Mouse (Mus musculus) frontal cortex, adult 2 months (tissue): ENCODE measurements around the gene Gabbr2. TPM values are rescaled to one million over a fixed set of nuclear protein-coding genes. Genes with fewer than 3 reads are reported as not detected.
A peak's percentile ranks its signal among the peaks of the same experiment; 100 is the strongest.

ENCODE experiments used
- DNase-seq, 2 experiments: peaks; one replicate each; pipeline ENCODE4 v3.0.0; 2022; ENCODE audit warnings: low spot score in 1 of 2; ENCODE audit errors: extremely low spot score in 1 of 2
- polyA plus RNA-seq: library from polyadenylated mRNA; depleted of rRNA; stranded (reverse); fragments of >200 nt; gene quantifications from 2 replicates; pipeline ENCODE4 v1.2.3, GENCODE M21; 2012

Gabbr2 gene
- polyA plus RNA-seq, 1 experiment, result 95.3 TPM

DNA sequence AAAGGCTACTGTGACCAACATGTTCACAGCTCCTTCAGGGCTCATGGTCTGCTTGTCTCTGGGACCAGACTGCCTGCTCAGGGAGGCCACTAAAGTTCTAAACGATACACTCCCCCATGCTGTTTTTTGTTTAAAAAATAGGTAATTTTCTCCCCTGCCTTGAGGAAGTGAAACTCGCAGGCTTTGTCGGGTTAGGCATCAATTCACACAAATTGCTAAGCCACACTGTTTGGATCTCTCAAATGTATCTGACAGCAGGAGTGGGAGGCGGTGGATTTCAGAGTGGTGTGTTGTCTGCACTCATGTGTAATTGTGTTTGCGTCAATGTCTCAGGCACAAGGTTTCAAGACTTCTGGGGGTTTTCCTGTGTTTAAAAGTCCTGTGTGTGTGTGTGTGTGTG lies 215.7 kb downstream of the Gabbr2 start:
- peak in 1 of 2 experiments; percentile 55 for DNase-seq

DNA sequence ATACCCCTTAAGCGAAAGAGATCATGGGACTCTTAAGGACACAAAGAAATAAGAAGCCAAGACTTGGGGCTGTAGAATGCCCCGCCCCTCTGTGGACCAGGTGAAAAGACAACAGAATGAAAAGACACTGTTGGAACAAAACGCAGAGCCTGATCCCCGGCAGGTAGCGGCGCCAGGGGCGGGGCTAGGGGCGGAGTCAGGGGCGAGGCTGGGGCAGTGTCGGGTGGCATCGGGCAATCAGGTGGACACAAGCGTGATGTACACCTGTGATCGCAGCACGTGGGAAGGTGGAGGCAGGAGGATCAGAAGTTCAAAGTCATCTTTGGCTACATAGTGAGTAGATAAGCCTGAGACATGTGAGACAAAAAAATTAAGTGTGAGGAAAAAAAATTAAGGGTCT lies 217.0 kb downstream of the Gabbr2 start:
- no peak for DNase-seq

DNA sequence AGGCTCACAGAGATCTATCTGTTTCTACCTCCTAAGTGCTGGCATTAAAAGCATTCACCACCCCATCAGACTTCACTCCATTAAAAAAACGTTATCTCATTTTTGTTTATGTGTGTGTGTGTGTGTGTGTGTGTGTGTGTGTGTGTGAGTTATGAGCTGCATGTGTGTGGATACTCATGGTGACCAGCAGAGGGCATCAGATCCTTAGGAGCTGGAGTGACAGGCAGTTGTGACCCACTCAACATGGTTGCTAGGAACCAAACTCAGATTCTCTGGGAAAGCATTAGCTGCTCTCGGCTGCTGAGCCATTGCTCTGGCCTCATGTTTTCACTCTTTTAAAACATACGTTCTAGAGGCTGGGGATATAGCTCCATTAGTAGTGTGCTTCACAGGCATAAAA lies 218.4 kb downstream of the Gabbr2 start:
- DNase-seq, result no peak

DNA sequence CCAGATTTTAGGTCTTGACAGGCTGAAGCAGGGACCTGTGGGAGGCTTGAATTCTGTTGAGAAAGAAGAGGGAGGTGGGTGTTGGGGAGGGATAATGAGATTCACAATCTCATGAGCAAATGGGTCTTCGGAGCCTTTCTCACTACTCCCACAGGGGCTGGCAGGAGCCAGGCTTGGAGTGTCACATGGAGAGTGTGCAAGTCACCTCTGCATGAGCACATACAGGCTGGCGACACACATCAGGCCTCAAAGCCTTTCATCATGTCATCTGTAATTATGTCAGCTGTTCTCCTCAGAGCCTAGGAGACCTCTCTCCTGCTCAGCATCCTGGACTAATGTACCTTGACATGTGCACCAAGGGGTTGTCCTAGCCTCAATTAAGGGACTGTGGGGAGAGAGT lies 219.1 kb downstream of the Gabbr2 start:
- peak; percentile 56 to 75 for DNase-seq

DNA sequence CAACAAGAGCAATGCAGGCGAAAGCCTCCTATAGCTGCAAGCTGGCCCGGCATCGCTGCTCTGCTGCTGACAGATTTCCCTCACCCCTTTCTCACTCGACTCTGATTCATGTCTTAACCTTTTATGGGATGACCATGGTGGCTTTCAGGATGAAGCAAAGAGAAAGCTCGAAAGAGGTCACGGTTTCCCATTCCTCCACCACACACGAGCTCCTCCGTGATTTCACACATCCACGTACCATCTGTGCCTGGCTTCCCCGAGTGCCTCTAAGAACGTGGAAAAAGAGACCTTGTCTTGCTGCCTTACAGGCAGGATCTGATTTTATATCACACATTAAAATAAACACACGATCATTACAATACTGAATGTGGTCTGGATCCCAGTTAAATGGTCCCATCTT lies 220.6 kb downstream of the Gabbr2 start:
- DNase-seq, result peak; percentile 67 to 87

DNA sequence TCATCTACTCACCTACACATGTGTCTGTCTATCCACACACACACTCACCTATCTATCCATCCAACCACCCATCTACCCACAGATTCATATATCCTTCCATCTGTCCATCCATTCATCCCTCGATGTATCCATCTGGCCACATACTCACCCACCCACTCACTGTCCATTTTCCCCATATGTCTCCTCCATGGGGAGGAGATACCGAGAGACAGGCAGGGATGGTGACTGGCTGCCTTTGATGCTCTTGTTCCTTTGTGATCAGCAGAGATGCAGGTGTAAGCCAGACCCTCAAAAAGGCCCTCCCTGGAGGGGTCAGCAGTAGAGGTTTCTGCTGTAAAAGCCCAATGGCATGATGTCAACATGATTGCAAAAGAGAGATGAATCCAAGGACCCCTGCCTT lies 221.0 kb downstream of the Gabbr2 start:
- peak; percentile 36 to 61 for DNase-seq

DNA sequence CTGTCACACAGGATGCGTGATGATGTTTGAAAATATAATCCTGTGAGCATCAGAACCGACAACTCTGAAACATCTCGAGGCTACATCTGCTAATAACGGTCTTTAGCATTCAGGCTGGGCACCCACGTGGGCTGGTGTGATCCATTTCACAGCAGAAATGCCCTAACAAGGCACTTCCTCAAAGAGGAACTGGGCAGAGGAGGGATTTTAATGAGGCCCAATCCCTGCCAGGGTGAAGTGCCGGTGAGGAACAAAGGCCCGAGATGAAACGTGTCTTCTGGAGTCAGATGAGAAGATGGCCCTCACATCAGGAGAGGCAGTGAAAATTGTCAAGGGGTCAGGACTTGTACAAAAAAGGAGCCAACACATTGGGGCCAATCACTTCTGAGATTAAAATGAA lies 221.6 kb downstream of the Gabbr2 start:
- no peak for DNase-seq

DNA sequence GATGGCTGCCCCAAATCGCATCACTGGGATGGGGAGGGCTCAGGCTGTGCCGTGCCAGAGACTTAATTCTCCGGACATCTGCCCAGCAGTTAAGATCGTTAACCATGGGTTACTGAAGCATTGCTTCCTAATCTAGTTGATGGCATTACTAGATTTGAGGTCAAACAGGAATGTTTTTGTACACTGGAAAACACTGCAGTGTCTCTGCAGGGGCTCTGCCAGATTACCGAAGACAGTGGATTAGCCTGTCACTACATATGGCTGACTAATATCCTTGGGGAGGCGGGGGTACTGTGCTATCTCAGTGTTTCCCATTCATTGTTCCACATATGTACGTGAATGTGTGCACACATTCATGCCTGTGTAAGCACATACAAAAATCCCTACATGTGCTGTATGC lies 225.3 kb downstream of the Gabbr2 start:
- no peak for DNase-seq

DNA sequence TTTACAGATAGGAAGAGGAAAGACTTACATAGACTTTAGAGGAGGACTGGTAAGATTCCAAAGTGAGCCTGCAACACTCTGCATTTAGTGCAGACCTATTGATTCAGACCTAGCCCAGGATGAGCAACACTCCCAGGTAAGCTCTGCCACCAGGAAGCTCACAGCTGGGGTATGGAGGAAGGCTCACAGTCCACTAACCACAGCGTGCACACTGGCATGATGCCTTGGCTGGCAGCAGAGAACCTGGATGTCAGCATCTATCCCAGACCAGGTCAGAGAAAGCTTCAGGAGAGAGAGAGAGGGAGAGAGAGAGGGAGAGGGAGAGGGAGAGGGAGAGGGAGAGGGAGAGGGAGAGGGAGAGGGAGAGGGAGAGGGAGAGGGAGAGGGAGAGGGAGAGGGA lies 231.8 kb downstream of the Gabbr2 start:
- no peak for DNase-seq

DNA sequence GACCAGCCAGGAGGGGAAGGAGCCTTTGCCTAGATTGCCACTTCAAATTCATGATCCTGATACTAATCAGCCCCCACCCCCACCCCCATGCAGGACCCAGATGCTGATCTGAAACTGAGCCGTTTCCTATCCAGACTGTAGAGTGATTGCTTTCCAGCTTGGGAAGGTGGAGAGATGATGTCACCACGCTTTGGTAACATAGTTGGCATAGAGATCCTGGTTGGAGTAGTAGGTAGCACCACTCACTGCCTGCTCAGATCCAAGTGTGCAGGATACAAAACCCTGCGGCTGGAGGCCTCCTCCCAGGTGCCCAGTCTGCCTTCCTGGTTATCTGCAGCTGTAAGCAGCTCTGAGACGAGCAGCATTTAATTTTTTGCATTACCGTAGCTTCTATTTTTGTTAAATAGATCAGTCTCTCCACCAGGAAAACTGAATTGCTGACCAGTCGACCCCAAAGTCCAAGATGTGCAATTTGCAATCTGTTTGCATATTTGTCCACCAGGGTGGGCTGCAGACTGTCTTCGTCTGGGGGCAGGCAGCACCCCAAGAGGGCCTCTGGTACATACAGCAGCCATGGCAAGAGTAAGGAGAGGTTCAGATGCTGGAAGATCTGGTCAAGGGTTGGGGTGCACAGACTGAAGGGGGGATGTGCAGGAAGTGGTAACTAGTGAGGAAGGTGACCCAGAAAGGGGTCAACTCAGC lies 233.2 kb downstream of the Gabbr2 start:
- no peak for DNase-seq

DNA sequence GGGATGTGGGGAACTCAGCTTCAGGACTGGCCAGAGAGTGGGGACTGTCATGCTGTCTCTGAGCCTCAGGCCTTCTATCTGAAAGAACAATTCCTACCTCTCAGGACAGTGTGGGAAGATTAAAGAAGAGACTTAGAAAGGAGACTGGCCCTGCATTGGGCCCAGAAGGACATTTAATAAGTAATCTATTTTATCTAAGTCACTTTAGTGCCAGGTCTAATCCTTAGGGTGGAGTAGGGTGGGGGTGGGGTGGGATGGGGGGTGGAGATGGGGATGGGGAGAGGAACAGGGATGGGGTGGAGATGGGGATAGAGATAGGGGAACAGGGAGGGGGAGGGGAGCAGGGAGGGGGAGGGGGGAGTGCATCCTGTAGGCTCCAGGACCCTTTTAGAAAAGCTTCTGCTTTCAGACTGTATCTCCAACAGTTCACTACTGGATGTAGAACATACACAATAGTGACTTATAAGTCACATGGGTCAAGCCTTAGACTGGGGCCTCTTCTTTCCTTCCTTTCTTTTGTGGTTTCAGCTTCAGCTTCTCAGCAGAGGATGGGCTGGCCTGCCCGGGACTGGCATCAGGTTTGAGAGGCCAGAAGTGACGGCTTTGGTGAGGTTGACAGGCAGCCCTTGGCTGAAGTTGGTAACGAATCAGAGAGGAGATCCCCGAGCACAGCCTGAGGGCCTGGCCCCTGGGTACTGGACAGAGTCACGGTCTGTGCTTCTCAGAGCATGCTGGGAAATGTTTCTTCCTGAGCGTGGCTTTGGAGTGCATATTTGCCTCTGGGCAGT lies 237.1 kb downstream of the Gabbr2 start:
- DNase-seq, result no peak

DNA sequence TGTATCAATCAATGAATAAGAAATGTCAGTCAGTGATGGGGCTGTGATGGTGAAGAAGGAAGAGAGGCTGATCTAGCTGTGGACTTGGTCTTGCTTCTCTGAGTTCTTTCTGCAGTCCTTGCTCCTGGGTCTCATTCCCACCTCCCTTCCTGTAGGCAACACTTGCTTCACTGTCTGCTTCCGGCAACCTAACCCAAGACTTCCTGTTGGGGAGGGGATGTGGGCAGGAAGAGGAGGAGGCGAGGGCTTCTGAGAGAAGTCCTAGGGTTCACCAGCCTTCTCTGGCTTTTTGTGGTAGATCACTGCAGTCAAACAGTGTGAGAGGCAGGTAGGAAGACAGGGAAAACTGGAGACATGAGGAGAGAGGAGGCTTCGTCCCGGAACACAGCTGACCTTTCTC lies 239.4 kb downstream of the Gabbr2 start:
- DNase-seq, result no peak

DNA sequence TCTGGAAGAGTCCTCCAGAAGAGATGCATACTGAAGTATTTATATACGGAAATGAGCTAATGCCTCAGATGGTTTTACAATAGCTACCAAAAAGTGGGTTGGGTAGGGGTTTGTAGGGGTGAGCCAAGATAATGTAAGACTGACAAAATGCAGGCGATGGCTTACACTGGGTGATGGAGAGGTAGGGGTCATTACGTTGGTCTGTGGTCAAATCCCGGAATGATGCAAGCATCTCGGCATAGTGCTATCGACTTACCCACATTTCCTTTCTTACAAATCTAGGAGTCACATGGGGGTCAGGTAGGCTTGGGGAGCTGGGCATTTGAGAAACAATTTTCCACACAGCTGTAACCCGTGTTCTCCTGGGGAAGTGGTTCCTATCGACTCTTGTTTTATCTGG lies 242.7 kb downstream of the Gabbr2 start:
- DNase-seq, result no peak

DNA sequence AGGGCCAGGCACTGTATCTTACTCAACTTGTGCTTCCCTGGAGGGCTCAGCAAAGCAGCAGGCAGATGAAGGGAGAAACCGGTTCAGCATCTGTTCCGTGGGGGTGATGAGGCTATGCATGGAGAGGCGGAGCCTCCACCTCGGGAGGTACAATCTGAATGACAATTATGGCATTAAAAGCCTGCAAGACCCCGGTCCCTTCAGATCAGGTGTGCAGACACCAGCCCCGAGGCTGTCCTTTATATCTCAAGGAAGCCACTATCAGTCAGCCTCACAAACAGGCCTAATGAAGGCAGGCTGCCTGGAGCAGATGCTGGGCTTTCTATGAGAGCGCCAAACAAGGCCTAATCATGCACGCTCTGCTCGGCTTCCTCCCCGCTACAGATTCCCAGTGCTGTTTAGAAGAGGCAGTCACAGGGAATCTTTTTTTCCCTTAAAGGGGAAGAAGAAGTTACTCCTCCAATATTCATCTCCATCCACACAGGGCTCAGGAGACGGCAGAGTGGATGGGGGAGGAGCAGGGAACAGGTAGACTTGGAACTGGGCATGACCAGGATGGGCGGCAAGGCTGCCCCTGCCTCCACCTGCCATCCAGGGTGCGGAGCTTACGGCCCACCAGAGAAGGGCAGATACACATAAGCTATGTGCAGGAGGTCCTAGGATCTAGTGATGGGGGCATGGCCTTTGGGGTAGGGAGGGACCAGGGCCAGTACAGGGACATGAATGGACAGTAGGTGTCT lies 244.5 kb downstream of the Gabbr2 start:
- DNase-seq, result peak in 1 of 2 experiments; percentile 62

DNA sequence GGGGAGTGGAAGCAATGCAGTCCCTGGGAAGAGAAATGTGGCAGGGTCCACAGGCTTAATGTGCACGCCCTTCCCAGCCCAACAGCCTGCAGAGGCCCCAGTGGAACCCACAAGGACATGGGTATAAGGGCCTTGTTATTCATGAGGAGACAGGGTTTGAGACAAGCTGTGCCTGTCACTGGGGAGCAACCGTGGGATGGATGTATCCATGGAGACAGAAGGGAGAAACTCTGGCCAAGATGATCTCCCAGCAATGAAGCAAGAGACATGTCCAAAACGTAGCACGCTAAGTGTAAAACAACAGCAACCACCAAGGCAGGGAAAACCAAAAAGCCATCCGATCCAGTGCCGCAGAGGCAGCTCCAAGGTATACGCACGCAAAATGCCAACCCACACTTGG lies 246.1 kb downstream of the Gabbr2 start:
- DNase-seq, result no peak

DNA sequence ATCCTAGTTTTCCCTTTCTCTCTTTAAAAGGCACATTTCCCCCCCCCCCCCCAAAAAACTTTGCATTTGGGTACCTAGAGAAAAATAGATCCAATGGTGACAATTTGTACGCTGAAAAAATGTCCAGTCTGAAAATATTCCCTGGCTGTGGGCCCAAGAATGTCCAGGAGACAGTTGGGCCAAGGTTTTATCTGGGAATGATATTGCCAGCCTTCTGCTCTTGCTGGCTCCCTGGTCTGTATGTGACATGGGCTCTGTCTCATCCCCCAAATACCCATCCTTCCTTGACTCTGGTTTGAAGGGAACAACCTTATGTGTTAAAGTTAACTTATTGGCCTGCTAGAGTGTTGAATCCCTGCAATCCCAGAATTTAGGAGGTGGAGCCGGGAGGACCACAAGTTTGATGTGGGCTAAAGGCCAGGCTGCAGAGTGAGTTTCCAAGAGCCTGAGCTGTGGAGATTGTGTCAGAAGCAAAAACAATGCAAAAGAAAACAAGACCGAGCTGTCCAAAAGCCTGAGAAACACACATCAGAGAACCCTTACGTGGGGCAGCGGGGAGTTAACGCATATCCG lies 247.0 kb downstream of the Gabbr2 start:
- DNase-seq, result no peak

DNA sequence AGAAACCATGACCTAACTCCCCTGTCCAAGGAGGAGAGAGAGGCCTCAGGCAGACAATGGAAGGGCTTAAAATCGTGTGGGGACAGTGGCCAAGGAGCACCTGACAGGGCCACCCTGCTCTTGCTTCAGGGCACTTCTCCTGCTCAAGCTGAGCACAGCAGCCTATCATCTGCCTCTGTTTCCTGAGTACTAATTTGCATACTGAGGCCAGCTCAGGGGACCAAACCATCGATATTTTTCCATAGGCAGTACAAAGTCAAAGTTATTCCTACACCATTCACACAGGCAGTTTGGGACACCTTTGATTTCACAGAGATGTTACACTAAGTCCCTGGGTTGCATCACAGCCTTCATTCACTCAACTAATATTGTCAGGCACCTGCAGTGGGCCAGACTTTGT lies 249.1 kb downstream of the Gabbr2 start:
- DNase-seq, result no peak

DNA sequence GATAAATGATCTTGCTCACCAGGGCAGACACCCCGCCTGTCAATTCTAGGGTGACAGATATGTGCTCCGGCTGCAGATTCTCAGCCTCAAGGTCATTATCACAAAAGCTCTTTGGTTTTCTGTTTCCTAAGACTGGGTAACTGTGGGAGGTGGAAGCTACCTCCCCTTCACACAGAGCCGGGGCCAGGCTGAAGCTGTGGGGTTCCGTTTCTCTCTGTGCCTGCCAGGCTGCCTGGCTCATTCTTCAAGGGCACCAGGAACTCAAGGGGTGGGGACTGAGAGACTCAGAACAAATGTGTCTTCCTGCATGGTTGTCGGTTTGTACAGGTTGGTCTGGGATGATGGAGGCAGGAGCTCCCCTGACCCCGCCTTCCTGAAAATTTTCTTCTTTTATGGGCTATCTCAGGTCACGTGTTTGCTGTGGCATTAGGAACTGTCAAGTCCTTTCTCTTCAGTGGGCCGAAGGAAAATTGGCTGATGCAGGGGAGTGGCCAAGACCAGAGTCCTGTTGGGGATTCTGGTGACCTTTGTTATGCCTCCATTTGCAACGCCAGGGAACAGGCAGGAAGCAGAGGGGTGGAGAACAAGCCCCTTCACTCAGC lies 254.7 kb downstream of the Gabbr2 start:
- DNase-seq, result no peak

DNA sequence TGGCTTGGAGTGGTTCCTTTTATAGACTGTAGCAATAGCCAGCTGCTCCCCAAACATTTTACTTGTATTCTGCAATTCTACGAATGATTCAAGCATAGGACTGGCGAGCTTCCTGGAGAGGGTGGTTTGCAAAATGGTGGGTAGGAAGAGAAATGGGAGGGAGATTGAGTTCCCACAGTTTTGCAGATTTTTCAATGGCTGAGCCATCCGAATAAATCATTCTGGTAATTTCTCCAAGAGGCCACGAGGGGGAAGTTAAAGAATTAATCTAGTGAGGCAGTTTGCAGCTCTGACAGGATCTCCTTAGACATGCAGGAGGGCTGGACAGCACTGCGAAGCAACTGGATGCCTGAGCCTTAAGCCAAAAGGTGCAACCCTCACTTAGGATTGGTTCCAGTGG lies 256.8 kb downstream of the Gabbr2 start:
- peak in 1 of 2 experiments; percentile 58 for DNase-seq

DNA sequence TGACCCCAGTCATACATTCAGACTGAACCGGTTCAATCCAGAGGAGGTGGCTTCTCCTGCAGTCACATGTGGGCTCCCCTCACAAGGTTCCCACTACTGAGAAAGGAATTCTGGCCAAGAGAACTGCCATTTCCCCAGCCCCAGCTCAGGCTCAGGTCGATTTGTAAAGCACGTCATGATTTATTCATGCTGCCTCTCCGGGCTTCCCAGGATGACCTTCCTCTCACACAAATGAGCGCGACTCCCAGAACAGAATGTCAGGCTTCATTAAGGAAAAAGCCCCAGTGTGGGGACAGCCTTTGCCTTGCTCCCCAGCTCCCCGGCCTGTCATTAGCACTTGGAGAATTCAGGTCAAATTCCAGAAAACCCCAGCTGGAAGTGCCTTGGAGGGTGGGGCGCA lies 260.1 kb downstream of the Gabbr2 start:
- peak; percentile 39 to 45 for DNase-seq
